Mouse (Mus musculus) WW6 (cell line): ENCODE data around the gene Olfr857.
"Not testable (repeated sequence)": the region's sequence is repeated elsewhere in the genome, so short reads cannot be mapped to it uniquely, and the experiment has no call there.

Source experiments
- DNase-seq: peaks from one replicate; pipeline ENCODE4 v3.0.0-alpha.2; 2013; ENCODE audit warnings: low read depth, low spot score

Olfr857 gene

DNA sequence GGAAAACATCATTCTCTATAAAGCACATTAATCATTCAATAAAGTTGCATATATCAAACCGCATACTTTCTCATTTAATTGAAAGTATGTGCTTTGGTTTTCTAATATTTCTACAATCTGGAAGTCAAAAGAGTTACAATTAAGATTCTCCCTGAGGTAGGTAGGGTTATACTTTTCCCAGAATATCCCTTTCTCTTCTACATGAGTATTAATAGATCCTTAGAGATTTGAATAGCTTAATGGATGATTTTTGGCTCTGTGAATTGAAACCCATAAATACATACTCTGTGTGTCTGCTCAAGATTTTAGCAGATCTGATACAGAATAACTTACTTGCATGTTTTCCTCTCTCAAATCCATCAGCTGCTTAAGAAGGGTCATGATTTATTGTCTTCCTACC lies at the start of gene Olfr857:
Gene Olfr857, plus strand, starts transcription at position 301 of the 400 bp plus-strand sequence.
- no peak for DNase-seq

DNA sequence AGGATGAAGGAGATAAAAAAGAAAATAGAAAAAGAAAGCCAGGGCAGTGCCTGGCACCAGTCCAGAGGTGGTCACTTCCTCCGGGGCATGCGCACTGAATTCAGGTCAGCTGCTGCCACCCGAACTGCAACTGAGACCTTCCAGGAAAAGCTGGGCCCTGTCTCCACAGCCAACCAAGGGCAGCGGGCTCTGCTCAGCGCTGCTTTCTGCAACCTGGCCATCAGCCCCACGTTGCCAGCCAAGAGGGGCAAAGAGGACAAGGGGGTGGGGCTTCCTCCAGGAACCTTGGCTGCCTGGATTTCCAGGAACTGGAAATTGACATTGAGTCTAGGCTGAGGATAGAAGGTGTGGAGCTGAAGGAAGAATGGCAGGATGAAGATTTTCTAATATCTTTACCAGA lies 19.0 kb upstream of the Olfr857 start:
- no peak for DNase-seq

DNA sequence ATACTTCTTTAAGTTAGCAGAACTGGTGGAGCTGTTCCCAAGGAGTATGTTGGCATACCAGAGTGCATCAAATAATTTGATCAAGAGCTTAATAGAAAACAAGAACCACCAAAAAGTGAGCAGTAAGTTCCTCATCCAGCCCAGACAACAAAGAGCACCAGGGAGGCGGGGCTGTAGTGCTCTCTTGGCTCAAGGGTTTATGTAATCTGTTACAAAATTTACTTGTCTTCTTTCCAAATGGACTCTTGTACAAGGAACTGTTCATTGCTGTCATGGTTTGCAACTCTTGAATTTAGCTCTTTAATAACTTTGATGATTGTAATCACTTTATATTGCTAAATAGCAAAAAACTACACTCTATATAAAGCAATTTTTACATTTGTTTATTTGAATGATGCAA lies 17.8 kb upstream of the Olfr857 start:
- DNase-seq = no peak

DNA sequence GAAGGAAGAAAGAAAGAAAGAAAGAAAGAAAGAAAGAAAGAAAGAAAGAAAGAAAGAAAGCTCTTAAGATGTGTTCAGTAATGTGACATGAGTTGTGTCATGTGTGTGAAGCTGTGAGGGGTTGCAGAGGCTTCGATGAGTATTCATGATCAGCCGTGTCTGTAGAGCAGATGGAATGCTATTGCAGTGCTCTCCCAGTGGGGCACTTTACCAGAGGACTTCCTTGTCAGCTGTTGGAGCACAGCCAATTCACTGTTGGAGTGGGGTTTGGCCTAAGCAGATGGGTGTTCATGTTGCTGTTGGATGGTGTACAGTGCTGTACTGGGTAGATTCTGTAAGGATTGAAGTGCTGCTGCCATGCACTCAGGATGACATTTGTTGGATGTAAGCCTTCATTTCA lies 16.8 kb upstream of the Olfr857 start:
- no peak for DNase-seq

DNA sequence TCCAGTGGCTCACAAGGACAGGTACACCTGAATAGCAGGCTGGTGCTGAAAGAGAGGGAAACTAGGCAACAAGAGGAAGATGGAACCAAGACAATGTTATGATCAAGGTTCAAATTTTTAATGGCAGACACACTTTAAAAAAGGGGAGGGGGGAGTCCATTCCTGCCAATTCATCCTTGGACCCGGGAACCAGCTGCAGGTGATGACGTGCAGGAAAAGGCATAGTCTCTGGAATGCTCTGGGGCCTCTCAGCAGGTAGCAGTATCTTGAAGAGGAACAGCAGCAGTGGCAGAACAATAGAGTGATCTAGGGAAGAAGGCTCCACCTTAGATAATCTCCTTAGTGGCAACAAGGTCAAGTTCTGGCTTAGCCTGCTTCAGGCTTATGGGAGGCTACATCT lies 14.9 kb upstream of the Olfr857 start:
- not testable (repeated sequence) for DNase-seq

DNA sequence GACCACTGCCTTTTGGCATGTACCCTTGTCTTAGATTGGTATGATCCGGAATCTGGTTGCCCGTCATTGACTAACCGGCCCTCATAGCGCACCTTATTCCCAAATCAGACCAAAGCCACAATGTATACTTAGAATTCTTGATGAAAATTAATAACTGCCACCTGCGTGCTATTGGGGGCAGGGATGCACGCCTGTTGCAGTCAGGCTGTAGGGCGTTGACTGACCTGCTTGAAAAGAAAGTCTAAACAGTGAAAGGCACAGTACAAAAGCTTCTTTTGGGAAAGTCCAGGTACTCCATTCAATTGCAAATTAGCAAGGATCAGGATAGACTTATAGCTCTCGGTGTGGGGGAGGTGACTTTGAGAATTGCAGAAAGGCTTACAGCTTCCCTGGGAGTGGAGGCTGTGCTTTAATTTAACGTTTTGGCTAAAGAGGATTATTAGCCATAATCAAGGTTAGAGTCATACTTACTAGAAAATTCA lies 14.3 kb upstream of the Olfr857 start:
- not testable (repeated sequence) for DNase-seq

DNA sequence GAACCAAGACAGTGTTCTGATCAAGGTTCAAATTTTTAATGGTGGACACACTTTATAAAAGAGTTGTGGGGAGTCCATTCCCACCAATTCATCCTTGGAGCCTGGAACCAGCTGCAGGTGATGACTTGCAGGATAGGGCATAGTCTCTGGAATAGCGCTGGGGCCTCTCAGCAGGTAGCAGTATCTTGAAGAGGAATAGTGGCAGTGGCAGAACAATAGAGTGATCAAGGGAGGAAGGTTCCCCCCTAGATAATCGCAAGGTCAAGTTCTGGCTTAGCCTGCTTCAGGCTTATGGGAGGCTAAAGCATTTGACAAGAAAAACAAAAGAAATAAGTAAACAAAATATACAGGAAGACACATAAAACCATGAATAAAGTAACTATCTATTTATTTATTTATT lies 4.7 kb upstream of the Olfr857 start:
- DNase-seq = not testable (repeated sequence)
